Mouse (Mus musculus) liver, postnatal 0 days (tissue): ENCODE measurements around the gene Ptprn. TPM values are rescaled to one million over a fixed set of nuclear protein-coding genes. Genes with fewer than 3 reads are reported as not detected.

Experiments
- ATAC-seq: fragments of 200-750 bp; cut with Nextera tagmentation; 2 replicates; pipeline ENCODE4 v1.8.0; 2017; ENCODE audit warnings: mild to moderate bottlenecking, moderate library complexity
- DNase-seq: peaks from one replicate; pipeline ENCODE4 v3.0.0-alpha.2; 2016
- H3K27ac ChIP-seq: fragments of 300-500 bp; sonication (generic); 2 replicates; pipeline ENCODE4 v1.5.1; 2014; ENCODE audit warnings: antibody characterized with exemption, moderate library complexity, mild to moderate bottlenecking, low read depth
- H3K27me3 ChIP-seq: fragments of 300-500 bp; sonication (generic); 2 replicates; pipeline ENCODE4 v1.6.1; 2014; ENCODE audit warnings: low read length, control low read depth, mixed read lengths; ENCODE audit not compliant: insufficient read depth
- H3K36me3 ChIP-seq: fragments of 300-500 bp; sonication (generic); replicated peaks from 2 replicates; pipeline ENCODE4 v1.6.1; 2014; ENCODE audit warnings: mild to moderate bottlenecking, control low read depth, low read length, moderate library complexity, mixed read lengths; ENCODE audit not compliant: insufficient read depth
- H3K4me1 ChIP-seq: fragments of 300-500 bp; sonication (generic); 2 replicates; pipeline ENCODE4 v1.6.1; 2014; ENCODE audit warnings: antibody characterized with exemption, mild to moderate bottlenecking, control low read depth; ENCODE audit not compliant: insufficient read depth
- H3K4me2 ChIP-seq: fragments of 300-500 bp; sonication (generic); 2 replicates; pipeline ENCODE4 v1.6.1; 2014; ENCODE audit warnings: low read depth, mild to moderate bottlenecking, low read length, moderate library complexity, mixed read lengths
- H3K4me3 ChIP-seq: fragments of 300-500 bp; sonication (generic); 2 replicates; pipeline ENCODE4 v1.5.1; 2014; ENCODE audit warnings: low read depth, low read length
- H3K9ac ChIP-seq: fragments of 300-500 bp; sonication (generic); replicated peaks from 2 replicates; pipeline ENCODE4 v1.6.1; 2014; ENCODE audit warnings: mild to moderate bottlenecking, moderate library complexity
- H3K9me3 ChIP-seq: fragments of 300-500 bp; sonication (generic); 2 replicates; pipeline ENCODE4 v1.6.1; 2016; ENCODE audit warnings: mild to moderate bottlenecking, control low read depth, low read length, mixed read lengths
- CTCF ChIP-seq: sonication (generic); IDR thresholded peaks from 2 replicates; pipeline ENCODE4 v1.5.1; 2016; ENCODE audit warnings: antibody characterized with exemption, low read depth
- EP300 ChIP-seq: IDR thresholded peaks from 2 replicates; pipeline ENCODE4 v1.6.1; 2016; ENCODE audit warnings: antibody characterized with exemption, low read depth, mild to moderate bottlenecking
- WGBS: fragments of 180-500 bp; shearing (Covaris S2); extraction: QIAGEN DNeasy Blood & Tissue Kit; methylation state at CpG from one replicate; pipeline ENCODE4 v1.1.7; 2014; ENCODE audit not compliant: insufficient replicate concordance; 5-methylcytosine and 5-hydroxymethylcytosine counted together
- polyA plus RNA-seq: library from polyadenylated mRNA; unstranded; fragments of >200 nt; fragmentation: Nextera tagmentation; extraction: Ambion mirVana; gene quantifications from 2 replicates; pipeline ENCODE4 v1.2.1, GENCODE M21; 2015

Gene Ptprn
- polyA plus RNA-seq, 1 experiment from 2014 or later: 0.09 TPM

- peaks cover 50% of the 10 kb centered on the region for H3K36me3 ChIP-seq
- no peak for TF ChIP-seq EP300
- no peak for TF ChIP-seq CTCF
- DNase-seq (no peak), ATAC-seq (no peak)
- no peak overlapping the region for H3K9ac ChIP-seq
- H3K4me3 ChIP-seq: peak overlapping the region; percentile 95
- peak overlapping the region; percentile 100 for H3K4me2 ChIP-seq
- WGBS: 80% methylated on average over 9 of the region's 9 CpGs
- peaks cover 5% of the 10 kb centered on the region; the same call in 1 of the 2 replicates for H3K27me3 ChIP-seq
- peak overlapping the region; percentile 95 for H3K27ac ChIP-seq
- H3K4me1 ChIP-seq: peaks cover 71% of the 10 kb centered on the region
- no peaks in the 10 kb centered on the region for H3K9me3 ChIP-seq
Measured at GRCm38 (mm10) chr1:75215785-75216184, 48.5 kb downstream of the Ptprn start.

GRCm38 (mm10) chr1:75214886-75215285 lies 49.4 kb downstream of the Ptprn start:
- Histone ChIP-seq H3K4me1 (peaks cover 76% of the 10 kb centered on the region), H3K4me2 (peak overlapping the region; percentile 100), H3K9me3 (no peaks in the 10 kb centered on the region), H3K27me3 (no peaks in the 10 kb centered on the region), H3K36me3 (peaks cover 50% of the 10 kb centered on the region), H3K27ac (peak overlapping the region; percentile 95), H3K9ac (peak overlapping the region; percentile 44), H3K4me3 (peak overlapping the region; percentile 95)
- TF ChIP-seq CTCF (no peak), EP300 (no peak)
- WGBS: 38% methylated on average over 5 of the region's 5 CpGs
- DNase-seq (peak; percentile 76), ATAC-seq (peak; percentile 12)

- Histone ChIP-seq H3K27ac (peak overlapping the region; percentile 95), H3K4me1 (peaks cover 76% of the 10 kb centered on the region), H3K27me3 (no peaks in the 10 kb centered on the region), H3K9me3 (no peaks in the 10 kb centered on the region), H3K36me3 (peaks cover 50% of the 10 kb centered on the region), H3K9ac (peak overlapping the region; percentile 44), H3K4me3 (peak overlapping the region; percentile 95), H3K4me2 (peak overlapping the region; percentile 100)
- WGBS: 70% methylated on average over 2 of the region's 2 CpGs
- TF ChIP-seq CTCF (no peak), EP300 (no peak)
- DNase-seq (peak; percentile 46), ATAC-seq (peak; percentile 33)
Measured at GRCm38 (mm10) chr1:75214442-75214841, 49.9 kb downstream of the Ptprn start.

GRCm38 (mm10) chr1:75213096-75213495 lies 51.2 kb downstream of the Ptprn start:
- ATAC-seq: no peak
- peaks cover 50% of the 10 kb centered on the region for H3K36me3 ChIP-seq
- peaks cover 81% of the 10 kb centered on the region for H3K4me1 ChIP-seq
- peak overlapping the region; percentile 95 for H3K27ac ChIP-seq
- H3K9me3 ChIP-seq: no peaks in the 10 kb centered on the region
- H3K27me3 ChIP-seq: no peaks in the 10 kb centered on the region
- 18% methylated on average over 7 of the region's 7 CpGs for WGBS
- peak overlapping the region; percentile 82 for H3K4me3 ChIP-seq
- peak overlapping the region; percentile 85; the same call in 1 of the 2 replicates for H3K9ac ChIP-seq
- TF ChIP-seq EP300 (no peak; the same call in 1 of the 2 replicates), CTCF (no peak)
- peak; percentile 67 for DNase-seq
- H3K4me2 ChIP-seq: peak overlapping the region; percentile 100

GRCm38 (mm10) chr1:75212542-75212941 lies 51.8 kb downstream of the Ptprn start:
- ATAC-seq (peak; percentile 8; the same call in 1 of the 2 replicates), DNase-seq (peak; percentile 66)
- peak overlapping the region; percentile 82 for H3K4me3 ChIP-seq
- H3K4me2 ChIP-seq: peak overlapping the region; percentile 100
- H3K27ac ChIP-seq: peak overlapping the region; percentile 95
- TF ChIP-seq CTCF (no peak), EP300 (no peak)
- 50% methylated on average over 4 of the region's 4 CpGs for WGBS
- H3K9me3 ChIP-seq: no peaks in the 10 kb centered on the region
- H3K9ac ChIP-seq: peak overlapping the region; percentile 85
- no peaks in the 10 kb centered on the region for H3K27me3 ChIP-seq
- H3K36me3 ChIP-seq: peaks cover 50% of the 10 kb centered on the region
- peaks cover 77% of the 10 kb centered on the region for H3K4me1 ChIP-seq

- peaks cover 42% of the 10 kb centered on the region for H3K36me3 ChIP-seq
- 7% methylated on average over 17 of the region's 17 CpGs for WGBS
- H3K9me3 ChIP-seq: no peaks in the 10 kb centered on the region
- peak overlapping the region; percentile 100 for H3K4me2 ChIP-seq
- H3K9ac ChIP-seq: peak overlapping the region; percentile 85
- no peaks in the 10 kb centered on the region for H3K27me3 ChIP-seq
- DNase-seq: no peak
- TF ChIP-seq EP300 (no peak), CTCF (no peak)
- H3K4me3 ChIP-seq: peak overlapping the region; percentile 82
- peak overlapping the region; percentile 95 for H3K27ac ChIP-seq
- no peak for ATAC-seq
- H3K4me1 ChIP-seq: peaks cover 64% of the 10 kb centered on the region
Measured at GRCm38 (mm10) chr1:75211141-75211708, 53.1 kb downstream of the Ptprn start.
